Mouse (Mus musculus) gastrocnemius, postnatal 4 days (tissue): ENCODE results near the gene Gm18596. TPM values are rescaled to one million over a fixed set of nuclear protein-coding genes. Genes with fewer than 3 reads are reported as not detected.
"Not testable (repeated sequence)": the region's sequence is repeated elsewhere in the genome, so short reads cannot be mapped to it uniquely, and the experiment has no call there.

ENCODE experiments used
- DNase-seq, 2 experiments: peaks; one replicate each; pipeline ENCODE4 v3.0.0; 2021 to 2022; ENCODE audit warnings: low spot score in 2 of 2, mixed read lengths in 2 of 2
- total RNA-seq, 2 experiments: library from RNA; stranded (reverse); gene quantifications; 2 replicates each; pipeline ENCODE4 v1.2.3; 2021

Gene Gm18596
- total RNA-seq, 2 experiments from 2014 or later: not detected

DNA sequence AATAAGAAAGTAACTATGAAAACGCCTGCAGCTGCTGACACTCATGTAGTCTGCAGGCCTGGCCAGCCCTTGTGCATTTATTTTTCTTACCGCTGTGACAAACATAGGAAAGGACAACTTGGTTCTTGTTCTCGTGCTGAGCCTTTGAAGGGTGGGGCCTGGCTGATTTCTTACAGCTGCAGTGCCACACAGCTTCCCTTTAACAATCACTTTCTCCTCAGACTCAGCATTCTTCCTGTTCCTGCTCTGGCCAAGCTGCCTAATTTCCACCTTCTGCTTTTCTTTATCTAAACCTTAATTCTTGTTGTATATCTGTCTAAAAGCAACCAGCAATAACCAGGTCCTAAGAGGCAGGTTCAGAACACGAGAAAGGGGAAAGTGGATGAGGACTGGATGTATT is 28.7 kb downstream of the Gm18596 start:
- DNase-seq: no peak

DNA sequence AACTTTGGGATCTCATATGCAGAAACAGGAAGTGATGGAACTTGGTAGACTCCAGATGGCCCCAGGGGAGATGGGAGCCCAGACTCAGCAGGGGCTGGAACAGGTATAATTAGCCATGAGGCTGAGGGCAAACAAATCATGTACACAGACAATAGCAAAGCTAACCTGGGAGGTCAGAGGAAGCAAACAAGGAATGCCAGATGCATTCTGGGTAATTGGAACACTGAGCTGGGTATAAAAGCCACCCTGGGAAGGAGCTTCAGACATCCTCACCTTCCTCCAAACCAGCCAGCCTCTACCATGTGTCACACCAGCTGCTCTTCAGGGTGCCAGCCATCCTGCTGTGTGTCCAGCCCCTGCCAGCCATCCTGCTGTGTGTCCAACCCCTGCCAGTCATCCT is 31.3 kb downstream of the Gm18596 start, which contains the start of gene Gm10024:
TSS of gene Gm10024 (plus strand) at position 301 of the 400 bp plus-strand sequence.
- DNase-seq: not testable (repeated sequence)

DNA sequence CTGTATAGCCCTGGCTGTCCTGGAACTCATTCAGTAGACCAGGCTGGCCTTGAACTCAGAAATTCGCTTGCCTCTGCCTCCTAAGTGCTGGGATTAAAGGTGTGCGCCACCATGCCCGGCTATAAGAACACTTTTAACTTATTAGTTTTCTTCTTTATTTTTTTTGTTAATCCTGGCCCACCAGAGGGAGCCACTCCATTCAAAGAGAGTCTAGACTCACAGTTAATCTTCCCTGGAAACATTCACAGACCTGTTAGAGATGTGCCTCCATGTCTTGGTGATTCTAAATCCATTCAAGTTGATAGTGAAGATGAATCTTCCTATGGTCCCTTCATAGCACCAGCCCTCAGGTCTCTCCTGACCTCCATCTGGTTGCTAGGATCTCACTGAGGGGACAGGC is 32.6 kb downstream of the Gm18596 start:
- no peak for DNase-seq

DNA sequence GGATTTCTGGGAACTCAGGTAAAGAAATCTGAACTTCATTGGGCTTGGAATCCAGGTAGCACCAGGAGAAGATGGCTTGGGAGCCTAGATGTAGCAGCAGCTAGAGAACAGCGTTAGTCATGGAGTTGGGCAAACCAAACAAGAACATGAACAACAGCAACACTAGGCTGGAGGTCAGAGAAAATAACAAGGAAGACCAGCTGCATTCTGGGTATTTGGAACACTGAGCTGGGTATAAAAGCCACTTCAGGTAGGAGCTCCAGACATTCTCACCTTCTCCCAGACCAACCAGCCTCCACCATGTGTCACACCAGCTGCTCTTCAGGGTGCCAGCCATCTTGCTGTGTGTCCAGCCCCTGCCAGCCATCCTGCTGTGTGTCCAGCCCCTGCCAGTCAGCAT is 36.1 kb downstream of the Gm18596 start, which contains the start of gene Gm10272:
TSS of gene Gm10272 (plus strand) at position 301 of the 400 bp plus-strand sequence.
- DNase-seq: no peak

DNA sequence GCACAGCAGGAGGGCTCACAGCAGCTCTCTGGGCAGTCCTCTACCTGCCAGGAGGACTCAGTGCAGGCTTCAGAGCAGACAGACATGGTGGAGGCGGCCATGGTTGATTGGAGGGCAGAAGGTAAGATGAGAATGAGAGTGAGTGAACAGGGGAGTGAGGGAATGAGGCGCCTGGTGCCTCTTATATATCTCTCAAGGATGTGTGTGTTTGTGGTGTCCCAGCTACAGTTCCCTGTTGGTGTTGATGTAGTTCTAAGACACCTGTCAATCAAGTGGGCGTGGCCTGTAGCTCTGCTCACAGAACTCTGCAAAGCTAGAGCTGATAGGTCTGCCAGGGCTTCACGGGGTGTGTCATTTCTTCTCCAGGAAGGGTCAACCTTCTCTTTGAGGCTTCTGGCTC is 45.3 kb downstream of the Gm18596 start, which contains the start of gene Gm9508:
TSS of gene Gm9508 (minus strand) at position 101 of the 400 bp plus-strand sequence.
- DNase-seq: no peak

Other genes starting within 250 kb of the Gm18596 start
- gene Fam207a, start 226.9 kb downstream of the Gm18596 start, total RNA-seq: 10 to 100 TPM; 14.4 to 14.7 TPM
- 1 to 10 TPM; 2.9 to 3.9 TPM for gene Itgb2, start 212.4 kb downstream of the Gm18596 start, total RNA-seq
- 100 to 1,000 TPM in 1 of 2 experiments, 10 to 100 TPM in 1; 95.8 to 103 TPM for gene Pttg1ip, start 160.9 kb downstream of the Gm18596 start, total RNA-seq
- gene Sumo3, start 136.5 kb downstream of the Gm18596 start, total RNA-seq: 10 to 100 TPM; 92.1 to 96.0 TPM
- gene Gm49325, start 136.4 kb downstream of the Gm18596 start, total RNA-seq: 10 to 100 TPM; 13.8 to 14.9 TPM
- gene Ube2g2, start 120.4 kb downstream of the Gm18596 start, total RNA-seq: 10 to 100 TPM; 89.7 to 93.0 TPM
- not detected for gene Tspear, start 56.1 kb downstream of the Gm18596 start, total RNA-seq
- gene Gm19402, start 51.9 kb downstream of the Gm18596 start, total RNA-seq: not detected
- not detected for gene Gm9508, start 45.4 kb downstream of the Gm18596 start, total RNA-seq
- not detected for gene Gm10272, start 36.0 kb downstream of the Gm18596 start, total RNA-seq
- gene Gm10024, start 31.2 kb downstream of the Gm18596 start, total RNA-seq: not detected
- gene Gm10142, start 26.8 kb downstream of the Gm18596 start, total RNA-seq: not detected
- gene Krtap12-1, start 22.0 kb downstream of the Gm18596 start, total RNA-seq: not detected
- gene Gm10100, start 16.2 kb downstream of the Gm18596 start, total RNA-seq: not detected
- gene Gm9736, start 8.7 kb upstream of the Gm18596 start, total RNA-seq: not detected
- gene Gm3233, start 17.0 kb upstream of the Gm18596 start, total RNA-seq: not detected
- gene Gm3238, start 28.7 kb upstream of the Gm18596 start, total RNA-seq: not detected
- gene Gm7138, start 34.3 kb upstream of the Gm18596 start, total RNA-seq: not detected
- not detected for gene Gm3250, start 39.9 kb upstream of the Gm18596 start, total RNA-seq
- gene Gm7137, start 45.6 kb upstream of the Gm18596 start, total RNA-seq: not detected
- not detected for gene Gm9639, start 52.4 kb upstream of the Gm18596 start, total RNA-seq
- gene Gm19668, start 56.5 kb upstream of the Gm18596 start, total RNA-seq: not detected
- gene Gm9507, start 69.2 kb upstream of the Gm18596 start, total RNA-seq: not detected
- gene Gm2696, start 72.0 kb upstream of the Gm18596 start, total RNA-seq: not detected
- not detected for gene Krtap10-4, start 84.5 kb upstream of the Gm18596 start, total RNA-seq
- not detected for gene Krtap10-10, start 93.3 kb upstream of the Gm18596 start, total RNA-seq
- not detected for gene Gm36176, start 104.2 kb upstream of the Gm18596 start, total RNA-seq
- not detected for gene Gm10318, start 110.2 kb upstream of the Gm18596 start, total RNA-seq
- not detected for gene Gm3285, start 119.3 kb upstream of the Gm18596 start, total RNA-seq
- gene Lrrc3, start 159.9 kb upstream of the Gm18596 start, total RNA-seq: 1 to 10 TPM; 1.2 to 1.4 TPM
- gene Trpm2, start 227.9 kb upstream of the Gm18596 start, total RNA-seq: under 1 TPM; 0.32 to 0.88 TPM
- gene 1810043G02Rik, start 235.9 kb upstream of the Gm18596 start, total RNA-seq: 10 to 100 TPM; 10.5 to 12.3 TPM